Mouse (Mus musculus): ENCODE data around the gene Efs.

Gene Efs

DNA sequence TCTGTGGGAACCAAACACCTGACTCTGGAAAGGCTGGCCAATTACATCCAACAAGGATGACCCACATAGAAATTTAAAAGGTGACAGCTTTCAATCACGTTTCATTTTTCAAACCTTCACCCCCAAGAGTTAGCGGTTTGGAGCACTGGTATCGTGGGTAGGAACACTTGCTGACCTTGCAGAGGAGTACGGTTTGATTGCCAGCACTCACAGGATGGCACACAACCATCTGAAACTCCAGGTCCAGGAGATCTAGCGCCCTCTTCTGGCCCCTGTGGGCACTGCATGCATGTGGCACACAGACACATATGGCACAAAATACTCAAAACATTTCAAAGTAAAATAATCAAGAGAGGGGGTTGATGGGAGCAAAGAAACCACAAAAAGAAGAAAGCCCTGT, 59.0 kb downstream of the Efs start:
- peak in 1 of 2 experiments; percentile 28 for DNase-seq

Measured in kidney, adult 8-10 months (tissue).